Mouse (Mus musculus): ENCODE data around the gene Tlk1. TPM values are rescaled to one million over a fixed set of nuclear protein-coding genes. Genes with fewer than 3 reads are reported as not detected.

Tlk1 gene
- polyA plus RNA-seq, 1 experiment from 2014 or later = 52.2 TPM

DNA sequence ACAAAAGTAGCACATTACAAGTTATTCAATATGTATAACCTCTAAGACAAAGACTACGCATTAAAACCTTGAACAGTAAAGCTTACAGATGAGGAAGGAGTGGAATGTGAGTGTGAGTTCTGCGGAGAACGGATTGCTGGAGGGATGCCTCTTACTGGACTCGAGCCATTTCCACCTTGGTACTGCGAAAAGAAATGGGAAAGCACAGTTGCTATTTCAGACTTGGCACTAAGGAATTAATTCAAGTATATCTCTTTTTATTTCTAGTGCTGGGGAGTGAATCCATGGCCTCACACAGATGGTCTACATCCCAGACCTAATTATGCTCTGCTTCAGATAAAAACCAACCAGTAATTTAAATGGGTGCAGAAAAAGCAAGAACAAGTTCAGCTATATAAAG lies 73.4 kb downstream of the Tlk1 start:
- no peak overlapping the region for H3K9ac ChIP-seq (ENCODE audit: low read depth, low read length)
- H3K27me3 ChIP-seq (replicated peaks; ENCODE audit: control insufficient read depth, insufficient read depth, low read length) = no peaks in the 10 kb centered on the region
- H3K4me3 ChIP-seq (ENCODE audit: low read depth, low read length) = no peak overlapping the region
- H3K4me1 ChIP-seq (replicated peaks; ENCODE audit: control insufficient read depth, insufficient read depth, low read length) = no peaks in the 10 kb centered on the region
- no peak overlapping the region for H3K27ac ChIP-seq (ENCODE audit: low read depth, low read length)
- H3K4me2 ChIP-seq = no peak overlapping the region
- no peaks in the 10 kb centered on the region for H3K9me3 ChIP-seq (ENCODE audit: control insufficient read depth, low read length)
- peaks cover 16% of the 10 kb centered on the region; the same call in 1 of the 2 replicates for H3K36me3 ChIP-seq (ENCODE audit: control insufficient read depth, insufficient read depth, low read length)
- ATAC-seq (replicated peaks; ENCODE audit: low FRiP score) (no peak), DNase-seq (ENCODE audit: low spot score) (no peak)
- 96% methylated on average over 5 of the region's 5 CpGs for WGBS

DNA sequence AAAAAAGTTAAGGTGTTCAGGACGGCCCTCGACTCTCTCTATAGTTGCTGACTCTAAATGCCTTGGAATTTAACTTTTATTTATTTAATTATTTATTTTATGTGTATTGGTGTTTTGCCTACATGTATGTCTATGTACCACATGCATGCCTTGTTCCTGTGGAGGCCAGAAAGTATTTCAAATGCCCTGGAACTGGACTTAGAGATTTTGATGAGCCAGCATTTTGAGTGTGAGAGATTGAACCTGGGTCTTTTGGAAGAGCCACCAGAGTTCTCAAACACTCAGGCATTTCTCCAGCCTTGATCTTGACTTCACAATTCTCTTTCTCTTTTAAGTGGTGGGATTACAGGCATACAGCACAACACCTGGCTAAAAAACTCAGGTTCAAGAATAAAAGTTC lies 73.9 kb downstream of the Tlk1 start:
- no peaks in the 10 kb centered on the region for H3K9me3 ChIP-seq (ENCODE audit: control insufficient read depth, low read length)
- no peak overlapping the region for H3K27ac ChIP-seq (ENCODE audit: low read depth, low read length)
- H3K4me2 ChIP-seq = no peak overlapping the region
- WGBS = 93% methylated on average over 2 of the region's 2 CpGs
- no peaks in the 10 kb centered on the region for H3K4me1 ChIP-seq (replicated peaks; ENCODE audit: control insufficient read depth, insufficient read depth, low read length)
- no peaks in the 10 kb centered on the region for H3K27me3 ChIP-seq (replicated peaks; ENCODE audit: control insufficient read depth, insufficient read depth, low read length)
- DNase-seq (ENCODE audit: low spot score) (no peak), ATAC-seq (replicated peaks; ENCODE audit: low FRiP score) (no peak)
- no peak overlapping the region for H3K9ac ChIP-seq (ENCODE audit: low read depth, low read length)
- no peak overlapping the region for H3K4me3 ChIP-seq (ENCODE audit: low read depth, low read length)
- H3K36me3 ChIP-seq (ENCODE audit: control insufficient read depth, insufficient read depth, low read length) = peaks cover 15% of the 10 kb centered on the region; the same call in 1 of the 2 replicates

DNA sequence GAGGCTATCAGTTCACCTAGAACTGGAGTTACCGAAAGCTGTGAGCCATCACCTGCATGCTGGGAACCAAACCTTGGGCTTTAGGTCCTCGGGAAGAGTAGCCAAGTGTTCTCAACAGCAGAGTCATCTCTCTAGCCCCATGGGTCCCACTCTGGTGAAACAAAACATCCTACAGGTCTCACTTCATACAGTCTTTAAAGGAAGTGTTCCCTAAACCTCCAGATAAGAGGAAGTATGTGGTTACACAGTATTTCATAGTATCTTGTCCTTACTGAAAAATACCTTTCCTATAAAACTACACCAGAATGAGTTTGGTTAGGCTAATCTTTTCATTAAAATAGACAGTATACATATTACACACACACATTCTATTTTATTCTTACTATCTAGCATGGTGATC lies 82.9 kb downstream of the Tlk1 start:
- Histone ChIP-seq H3K9ac (ENCODE audit: low read depth, low read length) (no peak overlapping the region), H3K27me3 (replicated peaks; ENCODE audit: control insufficient read depth, insufficient read depth, low read length) (no peaks in the 10 kb centered on the region), H3K4me3 (ENCODE audit: low read depth, low read length) (no peak overlapping the region), H3K36me3 (ENCODE audit: control insufficient read depth, insufficient read depth, low read length) (peaks cover 35% of the 10 kb centered on the region), H3K4me1 (replicated peaks; ENCODE audit: control insufficient read depth, insufficient read depth, low read length) (no peaks in the 10 kb centered on the region), H3K27ac (ENCODE audit: low read depth, low read length) (no peak overlapping the region), H3K4me2 (no peak overlapping the region), H3K9me3 (ENCODE audit: control insufficient read depth, low read length) (no peaks in the 10 kb centered on the region)
- no peak for ATAC-seq (replicated peaks; ENCODE audit: low FRiP score)
- DNase-seq (ENCODE audit: low spot score) = no peak
- 85% methylated on average over 2 of the region's 2 CpGs for WGBS

DNA sequence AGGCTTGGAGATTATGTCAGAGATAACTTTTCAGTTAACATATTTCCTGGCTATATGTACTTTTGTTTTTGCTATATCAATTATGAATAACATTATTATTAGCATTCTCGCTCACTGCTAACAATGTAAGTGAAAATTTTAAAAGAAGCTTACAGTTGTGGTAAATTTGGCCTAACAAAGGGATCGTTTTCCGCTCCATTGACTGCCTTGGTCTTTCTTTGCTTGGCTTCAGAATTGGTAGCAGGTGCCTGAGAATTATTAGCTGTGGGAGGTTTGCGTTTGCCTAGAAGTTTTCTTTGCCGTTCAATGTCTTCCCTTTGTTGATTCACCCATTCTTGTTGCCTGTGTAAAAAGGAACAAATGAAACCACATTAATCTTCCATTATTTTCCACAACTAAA lies 83.6 kb downstream of the Tlk1 start:
- Histone ChIP-seq H3K36me3 (ENCODE audit: control insufficient read depth, insufficient read depth, low read length) (peaks cover 38% of the 10 kb centered on the region), H3K4me1 (replicated peaks; ENCODE audit: control insufficient read depth, insufficient read depth, low read length) (no peaks in the 10 kb centered on the region), H3K27me3 (replicated peaks; ENCODE audit: control insufficient read depth, insufficient read depth, low read length) (no peaks in the 10 kb centered on the region), H3K4me2 (no peak overlapping the region), H3K27ac (ENCODE audit: low read depth, low read length) (no peak overlapping the region), H3K9ac (ENCODE audit: low read depth, low read length) (no peak overlapping the region), H3K4me3 (ENCODE audit: low read depth, low read length) (no peak overlapping the region), H3K9me3 (ENCODE audit: control insufficient read depth, low read length) (no peaks in the 10 kb centered on the region)
- DNase-seq (ENCODE audit: low spot score) = no peak
- WGBS = 94% methylated on average over 5 of the region's 5 CpGs
- no peak for ATAC-seq (replicated peaks; ENCODE audit: low FRiP score)

DNA sequence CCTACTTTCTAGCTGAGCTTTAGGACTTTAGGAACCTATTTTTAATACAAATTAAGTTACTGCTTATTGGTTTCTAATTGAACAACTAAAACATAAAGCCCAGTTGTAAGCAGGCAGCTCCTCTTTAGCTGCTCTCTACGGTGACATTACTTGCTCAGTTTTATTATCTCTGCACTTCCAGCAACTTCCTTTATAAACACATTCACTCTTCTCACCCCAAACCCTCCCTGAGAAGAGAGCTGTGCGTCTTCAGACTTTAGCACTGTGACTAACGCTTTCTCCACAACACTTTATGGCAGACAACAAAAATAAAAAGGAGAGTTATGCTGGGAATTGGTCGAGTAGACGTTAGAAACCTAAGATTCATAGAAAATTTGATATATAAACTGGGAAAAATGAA lies 89.5 kb downstream of the Tlk1 start:
- H3K4me3 ChIP-seq (ENCODE audit: low read depth, low read length) = no peak overlapping the region
- H3K9ac ChIP-seq (ENCODE audit: low read depth, low read length) = no peak overlapping the region
- peaks cover 23% of the 10 kb centered on the region for H3K36me3 ChIP-seq (ENCODE audit: control insufficient read depth, insufficient read depth, low read length)
- H3K4me1 ChIP-seq (replicated peaks; ENCODE audit: control insufficient read depth, insufficient read depth, low read length) = no peaks in the 10 kb centered on the region
- no peak overlapping the region for H3K27ac ChIP-seq (ENCODE audit: low read depth, low read length)
- H3K4me2 ChIP-seq = no peak overlapping the region
- no peaks in the 10 kb centered on the region for H3K27me3 ChIP-seq (replicated peaks; ENCODE audit: control insufficient read depth, insufficient read depth, low read length)
- no peaks in the 10 kb centered on the region for H3K9me3 ChIP-seq (ENCODE audit: control insufficient read depth, low read length)
- 67% methylated on average over 5 of the region's 5 CpGs for WGBS
- DNase-seq (ENCODE audit: low spot score) (no peak), ATAC-seq (replicated peaks; ENCODE audit: low FRiP score) (no peak)

DNA sequence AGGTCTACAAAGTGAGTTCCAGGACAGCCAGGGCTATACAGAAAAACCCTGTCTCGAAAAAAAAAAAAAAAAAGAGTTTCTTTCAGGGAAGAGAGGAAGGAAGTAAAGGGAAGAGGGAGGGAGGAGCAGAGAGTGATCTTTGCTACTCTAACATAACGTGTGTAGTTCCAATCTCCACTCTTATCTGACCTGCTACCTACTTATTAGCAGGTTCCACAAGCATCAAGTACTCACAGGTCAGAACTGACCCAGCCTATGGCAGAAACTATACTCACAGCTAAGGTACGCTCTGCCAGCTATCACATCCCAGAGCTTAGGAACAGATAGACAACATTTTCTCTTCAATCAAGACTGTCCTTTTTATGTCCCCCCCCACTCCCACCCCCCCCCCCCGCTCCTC lies 90.0 kb downstream of the Tlk1 start:
- H3K4me2 ChIP-seq = no peak overlapping the region
- WGBS = 67% methylated on average over 4 of the region's 4 CpGs
- H3K27ac ChIP-seq (ENCODE audit: low read depth, low read length) = no peak overlapping the region
- ATAC-seq (replicated peaks; ENCODE audit: low FRiP score) (no peak), DNase-seq (ENCODE audit: low spot score) (no peak)
- no peaks in the 10 kb centered on the region for H3K9me3 ChIP-seq (ENCODE audit: control insufficient read depth, low read length)
- no peak overlapping the region for H3K4me3 ChIP-seq (ENCODE audit: low read depth, low read length)
- H3K4me1 ChIP-seq (replicated peaks; ENCODE audit: control insufficient read depth, insufficient read depth, low read length) = no peaks in the 10 kb centered on the region
- H3K9ac ChIP-seq (ENCODE audit: low read depth, low read length) = no peak overlapping the region
- peaks cover 21% of the 10 kb centered on the region for H3K36me3 ChIP-seq (ENCODE audit: control insufficient read depth, insufficient read depth, low read length)
- H3K27me3 ChIP-seq (replicated peaks; ENCODE audit: control insufficient read depth, insufficient read depth, low read length) = no peaks in the 10 kb centered on the region

DNA sequence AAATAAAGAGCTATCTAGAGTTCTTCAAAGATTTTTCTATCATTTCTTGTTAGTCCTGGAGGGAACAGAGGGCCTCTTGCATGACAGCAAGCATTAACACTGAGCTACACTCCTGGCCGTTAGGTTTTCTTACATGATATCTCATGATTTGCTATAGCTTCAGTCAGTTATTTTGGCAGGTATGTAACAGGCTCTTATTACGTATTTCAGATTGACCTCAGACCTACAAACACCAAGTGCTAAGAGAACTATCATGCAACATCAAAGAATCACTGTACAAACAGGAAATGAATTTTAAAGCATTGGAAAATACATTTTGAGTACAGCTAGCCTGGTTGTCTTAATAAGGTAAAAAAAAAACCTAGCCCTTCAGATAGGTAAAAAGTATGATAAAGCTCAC lies 98.4 kb downstream of the Tlk1 start:
- no peak overlapping the region for H3K27ac ChIP-seq (ENCODE audit: low read depth, low read length)
- WGBS = 84% methylated on average over 2 of the region's 2 CpGs
- H3K4me3 ChIP-seq (ENCODE audit: low read depth, low read length) = no peak overlapping the region
- peaks cover 20% of the 10 kb centered on the region; the same call in 1 of the 2 replicates for H3K36me3 ChIP-seq (ENCODE audit: control insufficient read depth, insufficient read depth, low read length)
- no peaks in the 10 kb centered on the region for H3K27me3 ChIP-seq (replicated peaks; ENCODE audit: control insufficient read depth, insufficient read depth, low read length)
- H3K9ac ChIP-seq (ENCODE audit: low read depth, low read length) = no peak overlapping the region
- no peaks in the 10 kb centered on the region for H3K4me1 ChIP-seq (replicated peaks; ENCODE audit: control insufficient read depth, insufficient read depth, low read length)
- DNase-seq (ENCODE audit: low spot score) (no peak), ATAC-seq (replicated peaks; ENCODE audit: low FRiP score) (no peak)
- H3K9me3 ChIP-seq (ENCODE audit: control insufficient read depth, low read length) = no peaks in the 10 kb centered on the region
- H3K4me2 ChIP-seq = no peak overlapping the region

DNA sequence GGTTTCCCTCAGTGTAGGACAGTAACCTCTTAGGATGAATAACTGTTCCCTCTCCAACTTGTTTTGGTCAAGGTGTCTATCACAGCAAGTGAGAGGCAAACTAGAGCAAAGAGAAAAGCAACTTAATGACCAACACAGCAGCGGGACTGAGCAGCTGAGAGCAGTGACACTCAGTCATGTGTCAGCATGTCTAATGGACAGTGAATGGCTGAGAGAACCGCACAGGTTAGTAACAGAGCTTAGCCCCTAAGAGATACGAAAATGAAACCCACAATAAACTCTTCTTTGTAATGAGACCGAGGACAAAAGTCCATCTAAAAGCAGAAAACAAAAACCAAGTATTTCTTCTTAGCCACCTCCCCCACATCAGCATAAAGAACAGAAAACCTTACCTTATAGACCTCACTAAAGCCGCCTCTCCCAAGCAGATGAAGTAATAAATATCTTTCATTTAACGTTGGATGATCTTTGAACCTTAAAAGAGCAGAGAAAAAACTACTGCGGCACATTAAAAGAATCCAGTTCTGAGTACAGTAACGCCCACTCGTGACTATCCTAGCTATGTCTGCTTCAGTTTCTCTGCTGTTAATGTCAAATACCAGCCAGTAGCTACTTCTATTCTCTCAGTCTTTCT lies 101.8 kb downstream of the Tlk1 start:
- no peak overlapping the region for H3K27ac ChIP-seq (ENCODE audit: low read depth, low read length)
- H3K9me3 ChIP-seq (ENCODE audit: control insufficient read depth, low read length) = no peaks in the 10 kb centered on the region
- H3K4me1 ChIP-seq (replicated peaks; ENCODE audit: control insufficient read depth, insufficient read depth, low read length) = no peaks in the 10 kb centered on the region
- WGBS = 93% methylated on average over 9 of the region's 9 CpGs
- ATAC-seq (replicated peaks; ENCODE audit: low FRiP score) (no peak), DNase-seq (ENCODE audit: low spot score) (no peak)
- no peaks in the 10 kb centered on the region for H3K27me3 ChIP-seq (replicated peaks; ENCODE audit: control insufficient read depth, insufficient read depth, low read length)
- peaks cover 32% of the 10 kb centered on the region for H3K36me3 ChIP-seq (ENCODE audit: control insufficient read depth, insufficient read depth, low read length)
- H3K9ac ChIP-seq (ENCODE audit: low read depth, low read length) = no peak overlapping the region
- H3K4me2 ChIP-seq = no peak overlapping the region
- no peak overlapping the region for H3K4me3 ChIP-seq (ENCODE audit: low read depth, low read length)

DNA sequence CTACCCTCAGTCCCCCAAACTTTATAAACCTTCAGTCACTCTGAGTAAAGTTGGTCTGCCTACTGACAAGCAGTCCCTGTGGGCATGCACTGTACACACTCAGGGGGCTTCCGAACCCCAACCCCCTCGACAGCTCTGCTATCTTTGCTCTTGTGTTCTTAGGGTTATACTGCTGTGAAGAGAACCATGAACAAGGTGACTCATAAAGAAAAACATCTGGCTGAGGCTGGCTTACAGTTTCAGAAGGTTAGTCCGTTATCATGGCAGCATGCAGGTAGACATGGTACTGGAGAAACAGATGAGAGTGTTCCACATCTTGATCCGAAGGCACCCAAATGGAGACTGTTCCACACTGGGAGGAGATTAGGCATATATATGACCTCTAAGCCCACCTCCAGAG lies 114.7 kb downstream of the Tlk1 start:
- H3K4me2 ChIP-seq = no peak overlapping the region
- 92% methylated on average over 4 of the region's 4 CpGs for WGBS
- no peak overlapping the region for H3K27ac ChIP-seq (ENCODE audit: low read depth, low read length)
- H3K27me3 ChIP-seq (replicated peaks; ENCODE audit: control insufficient read depth, insufficient read depth, low read length) = no peaks in the 10 kb centered on the region
- H3K9me3 ChIP-seq (ENCODE audit: control insufficient read depth, low read length) = no peaks in the 10 kb centered on the region
- no peak overlapping the region for H3K4me3 ChIP-seq (ENCODE audit: low read depth, low read length)
- no peak for DNase-seq (ENCODE audit: low spot score)
- no peak overlapping the region for H3K9ac ChIP-seq (ENCODE audit: low read depth, low read length)
- H3K4me1 ChIP-seq (replicated peaks; ENCODE audit: control insufficient read depth, insufficient read depth, low read length) = no peaks in the 10 kb centered on the region
- peaks cover 36% of the 10 kb centered on the region for H3K36me3 ChIP-seq (ENCODE audit: control insufficient read depth, insufficient read depth, low read length)
- ATAC-seq (replicated peaks; ENCODE audit: low FRiP score) = no peak

Data from liver, embryonic 11.5 days (tissue).